Mouse (Mus musculus): ENCODE results near the gene Sbds.

GRCm38 (mm10) chr5:130222146-130223004 is 33.0 kb downstream of the Sbds start:
- no peak; the same call in 1 of the 2 replicates for TF ChIP-seq CTCF (IDR thresholded peaks at IDR 0.05; ENCODE audit: extremely low read depth, insufficient read length, insufficient replicate concordance, low read depth, low read length)
- peak; percentile 38; the same call in 1 of the 2 replicates for TF ChIP-seq POLR2A (IDR thresholded peaks at IDR 0.05; ENCODE audit: low read depth, low read length)
